Mouse (Mus musculus): ENCODE data around the gene Mef2b.

The Mef2b gene

DNA sequence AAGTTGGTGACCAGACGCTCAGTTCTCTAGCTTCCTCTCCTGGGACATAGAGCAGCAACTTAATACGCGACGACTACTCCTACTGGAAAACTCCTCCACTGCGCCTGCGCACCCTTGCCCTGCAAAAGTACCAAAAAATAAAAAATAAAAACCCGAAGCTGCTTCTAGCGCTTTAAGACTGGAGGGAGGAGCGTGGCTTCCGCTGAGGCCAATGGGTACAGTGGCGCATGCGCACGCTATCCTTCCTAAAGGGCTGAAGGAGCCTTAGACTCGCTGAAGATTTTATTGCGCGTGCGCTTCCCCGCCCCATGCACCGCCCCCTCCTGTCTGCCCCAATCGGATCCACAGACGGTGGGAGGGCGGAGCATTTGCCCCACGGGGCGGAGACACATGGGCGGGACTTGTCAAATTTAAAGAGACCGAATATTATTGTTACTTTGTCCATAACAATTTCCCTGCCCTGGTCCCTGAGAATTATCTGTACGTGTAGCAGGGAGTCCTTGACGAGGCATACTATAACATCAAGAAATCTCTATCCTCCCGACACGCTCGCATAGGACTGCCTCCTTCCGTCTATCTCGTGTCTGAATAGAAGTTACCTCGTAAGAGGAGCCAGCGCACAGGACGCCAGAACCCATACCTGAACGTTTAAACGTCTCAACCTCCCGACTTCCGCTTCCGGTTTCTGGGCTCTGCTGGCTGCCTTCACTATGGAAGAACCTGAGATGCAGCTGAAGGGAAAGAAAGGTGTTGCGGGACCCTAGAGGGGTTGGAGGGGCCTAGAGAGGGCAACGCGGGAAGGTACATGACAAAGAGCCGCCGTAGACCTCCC is at the start of gene Mef2b, which contains the start of the genes Rfxank and Borcs8:
TSS of gene Mef2b (plus strand) at position 686 of the 832 bp plus-strand sequence.
TSS of gene Rfxank (minus strand) at position 129 of the 832 bp plus-strand sequence.
TSS of gene Borcs8 (plus strand) at position 474 of the 832 bp plus-strand sequence.
- in situ Hi-C loops (cut with MboI, MseI): no loop called here

DNA sequence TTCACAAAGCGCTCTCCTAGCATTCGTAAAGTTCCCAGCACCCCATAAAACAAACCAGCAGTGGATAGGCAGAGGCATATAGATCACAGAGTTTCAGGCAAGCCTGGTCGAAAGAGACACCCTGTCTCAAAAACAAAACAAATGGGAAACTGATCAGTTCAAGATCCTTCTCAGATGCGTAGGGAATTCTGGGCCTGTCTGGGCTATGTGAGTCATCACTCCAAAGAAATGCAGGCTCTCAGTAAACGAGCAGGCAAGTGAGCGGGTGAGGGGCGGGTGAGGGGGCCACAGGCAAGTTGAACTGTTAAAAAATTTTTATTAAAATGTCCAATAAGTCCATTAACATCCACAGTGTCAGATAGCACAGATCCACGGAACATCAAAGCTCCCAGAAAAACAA is 46.7 kb upstream of the Mef2b start:
- in situ Hi-C loops (cut with MboI, MseI): no loop called here

DNA sequence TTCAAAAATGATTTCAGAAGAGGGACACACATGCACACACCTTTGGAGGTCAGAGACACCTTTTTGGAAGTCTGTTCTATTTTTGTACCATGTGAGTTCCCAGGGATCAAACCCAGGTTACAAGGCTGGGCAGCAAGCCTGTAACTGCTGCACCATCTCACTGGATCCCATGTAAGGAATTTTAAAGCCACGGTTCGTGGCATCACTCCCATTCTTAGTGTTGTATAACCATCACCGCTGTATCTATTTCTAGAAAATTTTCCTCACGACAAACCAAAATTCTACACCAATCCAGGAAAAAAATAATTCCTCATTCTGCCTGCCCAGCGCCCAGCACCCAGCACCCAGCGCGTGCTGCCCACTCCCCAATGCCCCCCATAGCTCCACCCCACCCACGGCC is 40.2 kb upstream of the Mef2b start:
- in situ Hi-C loops (cut with MboI, MseI): no loop called here

DNA sequence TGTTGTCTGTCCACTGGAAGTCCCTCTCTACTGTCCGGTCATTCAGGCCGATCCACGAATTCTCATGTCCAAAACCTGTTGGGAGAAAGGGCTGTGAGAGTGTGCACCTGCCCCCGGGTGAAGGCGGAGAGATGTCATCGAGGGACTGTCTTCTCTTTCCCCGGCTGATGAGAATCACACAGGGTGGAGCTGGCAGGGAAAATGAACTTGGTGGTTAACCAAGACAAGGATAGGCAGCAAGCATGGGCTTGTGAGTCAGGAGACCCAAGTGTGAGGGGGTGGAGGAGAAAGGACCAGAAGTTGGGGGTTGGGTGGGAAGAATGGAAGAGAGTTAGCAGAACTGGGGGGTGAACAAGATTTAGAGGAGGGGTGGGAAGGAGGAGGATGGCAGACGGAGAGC is 39.3 kb upstream of the Mef2b start:
- in situ Hi-C loops (cut with MboI, MseI): no loop called here

DNA sequence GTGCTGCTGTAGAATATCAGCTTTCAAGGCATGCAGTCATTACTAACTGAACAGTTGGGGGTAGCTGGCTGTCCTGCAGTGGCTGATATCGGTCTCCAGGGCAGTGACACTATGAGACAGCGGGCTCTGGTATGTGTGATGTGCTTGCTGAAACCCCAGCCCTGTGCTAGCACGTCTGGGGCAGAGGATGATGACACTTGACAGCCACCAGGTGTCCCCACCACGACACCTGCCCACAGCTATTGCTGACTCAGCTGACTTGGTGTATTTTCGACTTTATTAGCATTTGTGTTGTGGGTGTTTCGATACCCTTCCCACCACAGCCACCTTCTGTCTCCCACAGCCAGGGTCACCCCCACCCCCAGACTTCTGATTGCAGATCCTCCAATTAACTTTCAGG is 35.0 kb upstream of the Mef2b start:
- in situ Hi-C loops (cut with MboI, MseI): no loop called here

DNA sequence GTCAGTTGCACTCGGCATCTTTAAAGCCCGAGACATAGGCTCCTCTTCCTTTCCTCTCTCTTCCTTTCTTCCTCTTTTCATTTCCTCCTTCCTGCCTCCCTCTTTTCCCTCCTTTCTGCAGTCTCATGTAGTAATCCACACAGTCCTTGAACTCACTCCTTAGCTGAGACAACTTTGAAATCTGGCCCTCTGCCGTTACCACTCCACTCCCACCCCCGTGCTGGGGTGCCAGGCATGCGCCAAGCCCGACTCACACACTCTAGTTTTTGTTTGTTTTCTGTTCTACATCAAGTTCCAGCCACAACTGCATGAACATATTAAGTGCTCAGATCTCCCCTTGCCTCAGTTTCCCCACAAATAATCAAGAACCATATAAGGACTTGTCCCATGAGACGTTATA is 34.6 kb upstream of the Mef2b start:
- in situ Hi-C loops (cut with MboI, MseI): no loop called here

DNA sequence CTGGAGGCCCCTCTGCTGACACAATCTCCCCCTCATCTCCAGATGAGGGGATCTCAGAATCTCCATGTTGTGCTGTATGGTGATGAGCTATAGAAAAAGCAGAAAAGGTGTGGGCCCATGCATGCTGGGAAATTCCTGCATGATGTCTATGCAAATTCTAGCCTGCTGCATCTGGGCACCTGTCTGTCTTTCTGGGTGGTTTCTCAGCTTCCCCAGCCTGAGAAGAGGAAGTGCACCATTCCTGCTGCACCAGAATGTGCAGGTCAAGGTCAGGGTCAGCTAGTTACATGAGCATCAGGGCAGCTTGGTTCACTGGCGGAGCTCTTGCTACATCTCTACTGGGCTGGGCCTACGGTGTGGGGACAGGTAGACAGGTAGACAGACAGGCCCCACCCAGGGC is 29.1 kb upstream of the Mef2b start:
- in situ Hi-C loops (cut with MboI, MseI): no loop called here

DNA sequence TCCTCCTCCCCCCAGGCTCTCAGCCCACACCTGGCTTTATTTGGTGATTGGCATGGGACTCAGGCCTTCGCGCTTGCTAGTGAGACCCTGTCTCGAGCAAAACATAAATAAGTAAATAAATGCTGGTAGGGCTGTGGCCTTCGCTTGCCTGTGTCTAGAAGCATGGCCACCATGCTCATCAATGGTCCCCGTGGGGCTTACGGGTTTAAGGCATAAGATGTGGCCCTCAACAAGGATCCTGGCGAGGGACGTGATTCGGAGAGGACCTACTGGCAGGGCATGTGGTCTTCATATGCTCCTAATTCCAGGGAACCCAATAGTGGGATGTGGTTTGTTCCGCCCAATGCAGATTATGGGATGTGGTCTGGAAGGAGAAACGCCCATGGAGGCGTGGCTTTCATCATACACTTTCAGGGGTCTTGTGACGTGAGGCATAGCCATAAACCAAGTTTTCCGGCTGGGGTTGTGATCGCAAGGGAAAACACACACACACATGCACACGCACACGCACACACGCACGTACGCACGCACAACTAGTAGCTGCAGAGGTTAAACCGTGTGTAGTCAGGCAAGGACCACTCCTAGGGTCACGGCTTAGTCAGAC is 28.2 kb upstream of the Mef2b start:
- in situ Hi-C loops (cut with MboI, MseI): no loop called here

DNA sequence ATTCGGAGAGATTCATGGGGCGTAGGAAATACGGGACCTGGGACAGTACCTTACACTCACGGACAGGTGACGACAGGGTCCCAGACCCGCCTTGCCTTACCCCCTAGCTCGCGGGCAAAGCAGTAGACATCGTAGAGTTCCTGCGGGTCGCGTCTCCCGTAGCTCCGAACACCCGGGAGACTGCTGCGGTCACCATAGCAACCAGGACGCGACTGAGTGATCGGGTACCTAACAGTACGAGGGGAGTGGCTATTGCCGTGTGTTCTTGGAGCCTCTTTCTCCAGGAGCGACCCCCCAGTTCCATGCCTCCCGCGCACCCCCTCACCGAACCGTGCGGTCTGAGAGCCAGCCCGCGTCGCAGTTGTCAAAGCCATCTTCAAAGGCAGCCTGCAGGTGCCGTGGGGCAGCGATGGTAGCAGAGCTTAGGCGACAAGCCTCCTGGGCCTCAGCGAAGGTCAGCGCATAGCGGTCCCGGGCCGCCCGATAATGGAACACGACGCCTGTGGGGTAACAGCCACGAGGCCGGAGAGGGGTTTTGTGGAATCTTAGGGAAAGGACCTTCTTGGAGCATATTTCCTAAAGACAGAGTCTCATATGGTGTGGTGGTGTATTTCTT is 27.0 kb upstream of the Mef2b start:
- in situ Hi-C loops (cut with MboI, MseI): no loop called here

DNA sequence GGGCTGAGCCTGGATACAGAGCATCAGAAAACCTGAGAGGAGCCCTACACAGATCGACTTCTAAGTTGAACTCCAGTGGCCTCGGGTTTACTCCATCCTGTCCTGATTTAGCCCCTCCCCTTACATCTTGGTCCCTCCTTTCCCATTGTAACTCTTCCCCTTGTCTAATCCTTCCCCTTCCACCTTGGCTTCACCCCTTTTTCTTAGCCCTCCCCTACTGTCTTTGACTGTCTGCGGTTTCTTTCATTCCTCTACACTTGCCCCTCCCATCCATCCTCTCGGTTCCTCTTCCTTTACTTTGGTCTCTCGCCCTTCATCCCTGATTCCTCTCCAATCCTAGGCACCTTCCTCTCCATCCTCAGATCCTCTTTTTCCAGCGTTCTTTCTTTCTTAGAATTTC is 25.0 kb upstream of the Mef2b start:
- in situ Hi-C loops (cut with MboI, MseI): no loop called here

DNA sequence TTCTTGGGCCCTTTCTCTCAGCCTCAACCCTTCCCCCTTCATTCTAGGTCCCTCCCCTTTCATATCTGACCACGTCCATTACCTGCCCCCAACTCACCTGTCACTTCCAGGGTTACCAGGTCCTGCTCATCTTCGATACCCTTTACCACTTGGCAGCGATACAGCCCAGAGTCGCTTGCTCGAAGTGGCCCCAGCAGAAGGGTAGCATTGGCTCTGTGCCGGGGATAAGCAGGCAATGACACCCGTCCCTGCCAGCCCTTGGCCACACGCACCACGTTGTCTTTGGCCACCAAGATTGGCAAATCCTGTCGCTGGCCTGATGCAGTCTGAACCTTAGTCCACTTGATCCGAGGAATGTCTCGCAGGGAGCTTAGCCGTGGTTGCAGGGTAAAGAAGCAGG is 24.6 kb upstream of the Mef2b start:
- in situ Hi-C loops (cut with MboI, MseI): no loop called here

DNA sequence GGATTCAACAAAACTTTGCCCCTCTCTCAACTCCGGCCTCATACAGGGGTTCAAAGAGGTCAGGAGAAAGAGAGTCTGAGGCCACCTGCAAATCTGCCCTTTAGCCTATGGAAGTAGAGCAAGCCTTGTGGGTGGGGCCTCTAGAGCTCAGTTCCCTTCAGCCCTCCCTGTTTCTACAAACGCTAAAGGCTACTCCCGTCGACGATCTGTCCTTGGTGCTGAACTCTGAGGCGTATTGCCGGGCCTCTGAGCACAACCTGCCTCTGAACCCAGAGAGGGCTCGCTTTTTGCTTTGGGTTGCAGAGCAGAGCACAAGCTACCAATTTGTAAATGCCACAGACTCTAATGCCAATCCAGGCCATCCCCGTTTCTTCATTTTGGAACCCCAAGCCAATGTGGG is 21.9 kb upstream of the Mef2b start:
- in situ Hi-C loops (cut with MboI, MseI): no loop called here

DNA sequence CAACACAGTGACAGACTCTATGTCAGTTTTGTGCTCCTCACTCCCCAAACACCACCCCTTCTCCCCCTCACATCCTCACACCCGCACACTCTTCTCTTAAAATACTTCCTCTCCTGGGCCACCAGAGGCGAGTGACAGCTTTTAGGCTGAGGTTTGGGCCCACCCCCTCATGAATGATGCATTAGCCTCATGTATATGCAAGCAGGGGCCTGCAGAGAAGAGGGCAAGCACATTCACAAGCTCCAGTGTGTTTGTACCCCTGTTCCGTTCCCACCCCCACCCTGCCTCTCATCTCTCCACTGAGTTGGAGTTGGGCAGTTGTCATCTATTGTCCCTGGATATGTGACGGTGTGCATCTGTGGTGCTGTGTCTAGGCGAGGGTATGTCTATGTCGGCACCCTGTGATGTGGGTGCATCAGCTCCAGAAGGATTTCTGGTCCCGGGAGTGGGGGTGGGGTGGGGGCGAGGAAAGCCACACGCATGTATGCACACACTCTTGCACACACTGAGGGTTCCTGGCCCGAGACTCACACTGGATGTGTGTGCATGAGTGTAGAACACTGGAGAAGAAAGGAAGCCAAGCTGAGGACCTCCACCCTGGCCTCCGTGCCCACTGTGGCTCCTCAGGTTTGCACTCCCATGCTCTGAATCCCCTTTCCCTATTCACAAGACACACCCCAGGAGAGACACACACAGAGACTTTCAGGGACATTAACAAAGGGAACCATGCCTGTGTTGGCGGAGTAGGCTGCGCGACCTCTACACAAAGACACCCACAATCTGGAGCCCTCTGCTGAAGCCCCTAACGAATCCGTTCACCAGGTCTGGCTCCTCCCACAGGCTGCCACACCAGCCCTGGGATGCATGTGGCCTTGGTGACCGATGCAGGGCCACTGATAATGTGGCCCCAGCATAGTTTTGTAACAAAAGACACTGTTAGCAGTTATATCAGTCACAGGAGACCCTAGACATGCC is 20.5 kb upstream of the Mef2b start:
- in situ Hi-C loops (cut with MboI, MseI): no loop called here

DNA sequence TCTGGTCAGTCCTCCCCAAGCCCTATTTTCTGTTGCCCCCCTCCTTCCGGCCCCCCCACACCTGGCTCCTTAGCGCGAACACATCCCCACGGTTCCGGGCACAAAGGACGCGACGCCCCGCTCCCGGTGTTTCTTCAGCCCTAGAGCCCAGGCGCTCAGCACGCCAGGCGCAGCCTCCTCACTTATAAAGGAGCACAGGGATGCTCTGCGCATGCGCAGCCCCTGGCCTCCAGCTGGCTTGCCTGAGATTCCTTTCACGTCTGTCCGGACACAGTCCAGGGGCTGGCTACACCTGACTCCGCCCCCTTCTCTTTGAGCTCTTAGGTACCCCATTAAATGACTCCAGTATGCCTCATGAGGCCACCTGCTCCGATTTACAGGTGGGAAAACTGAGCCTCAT is 18.8 kb upstream of the Mef2b start, which contains the start of gene Ncan:
TSS of gene Ncan (minus strand) at position 207 of the 400 bp plus-strand sequence.
- in situ Hi-C loops (cut with MboI, MseI): no loop called here

DNA sequence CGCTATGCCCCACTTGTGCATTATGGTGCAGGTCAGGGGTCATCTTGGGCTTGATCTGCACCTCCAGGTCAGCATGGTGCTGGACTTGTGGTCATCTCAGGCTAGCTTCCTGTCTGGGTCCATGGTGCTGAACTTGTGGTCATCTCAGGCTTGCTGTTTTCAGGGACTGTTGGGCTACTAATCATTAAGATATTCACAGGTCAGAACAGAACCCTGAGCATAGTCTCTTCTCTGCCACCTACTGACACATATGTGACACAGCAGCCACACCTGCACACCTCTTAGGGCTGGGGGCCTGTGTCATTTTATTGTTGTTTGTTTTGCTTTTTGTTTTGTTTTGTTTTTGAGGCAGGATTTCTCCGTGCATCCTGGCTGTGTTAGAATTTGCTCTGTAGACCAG is 16.6 kb upstream of the Mef2b start:
- in situ Hi-C loops (cut with MboI, MseI): no loop called here

DNA sequence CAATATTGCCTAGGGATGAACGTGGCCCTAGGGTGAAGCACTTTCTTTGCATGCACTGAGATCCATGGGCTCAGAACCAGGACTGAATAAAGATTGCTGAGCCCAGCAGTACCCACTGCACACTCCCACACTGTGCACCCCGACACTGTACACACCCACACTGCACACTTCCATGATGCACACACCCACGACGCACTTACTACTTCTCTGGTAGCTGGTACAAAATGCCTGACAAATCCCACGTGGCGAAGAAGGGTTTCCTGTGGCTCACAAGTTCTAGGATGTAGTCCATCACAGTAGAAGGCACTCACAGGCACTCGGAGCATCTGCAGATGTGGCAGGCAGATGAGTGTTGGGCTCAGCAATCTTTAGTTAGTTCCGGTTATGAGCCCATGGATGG is 14.5 kb upstream of the Mef2b start:
- in situ Hi-C loops (cut with MboI, MseI): no loop called here

DNA sequence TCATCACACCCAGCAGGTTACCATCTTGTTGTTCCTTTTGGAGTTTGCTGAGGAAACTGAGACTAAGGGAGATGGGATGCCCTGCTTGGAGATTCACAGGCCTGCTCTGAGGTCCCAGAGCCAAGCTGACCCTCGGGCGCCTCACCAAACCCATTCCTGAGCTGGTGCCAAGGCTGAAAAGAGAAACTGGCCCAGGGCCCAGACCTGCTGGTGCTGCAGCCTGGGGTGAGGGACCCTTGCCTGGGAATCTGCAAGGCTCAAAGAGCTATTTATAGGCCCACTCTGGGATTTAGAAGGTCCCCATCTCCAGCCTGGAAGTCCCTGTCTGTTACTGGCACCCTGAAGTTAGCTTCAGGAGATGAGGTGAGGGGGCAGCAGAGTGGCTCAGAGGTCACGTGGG is 11.1 kb upstream of the Mef2b start:
- in situ Hi-C loops (cut with MboI, MseI): no loop called here

DNA sequence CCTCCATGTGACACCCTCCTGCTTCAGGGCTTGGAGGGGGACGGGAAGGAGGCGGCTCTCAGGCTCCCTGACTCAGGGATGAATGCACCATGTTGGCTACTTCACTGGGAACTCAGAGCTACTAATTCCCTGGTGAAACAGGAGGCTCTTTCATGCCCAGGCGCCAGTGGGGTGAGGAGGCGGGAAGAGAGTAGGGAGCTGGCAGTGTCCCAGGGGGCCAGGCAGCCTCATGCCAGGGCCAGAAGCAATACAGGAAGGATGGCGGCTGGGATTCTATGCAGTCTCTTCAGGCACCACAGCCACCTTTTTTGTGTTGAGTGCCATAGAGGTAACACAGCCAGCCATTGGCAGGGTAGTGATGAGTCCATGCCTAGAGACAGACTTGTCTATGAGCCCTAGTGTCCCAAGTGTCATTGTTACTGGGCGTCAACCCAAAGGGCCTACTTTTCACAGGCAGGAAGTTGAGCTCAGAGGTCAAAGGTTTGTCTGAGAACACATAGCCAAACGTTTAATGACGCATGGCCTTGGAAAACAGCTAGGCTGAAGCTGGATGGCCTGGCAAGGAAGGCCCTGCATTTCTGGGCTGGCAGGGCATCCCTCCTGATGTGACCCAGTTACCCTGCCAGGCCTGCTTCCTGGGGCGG is 10.1 kb upstream of the Mef2b start:
- in situ Hi-C loops (cut with MboI, MseI): no loop called here

DNA sequence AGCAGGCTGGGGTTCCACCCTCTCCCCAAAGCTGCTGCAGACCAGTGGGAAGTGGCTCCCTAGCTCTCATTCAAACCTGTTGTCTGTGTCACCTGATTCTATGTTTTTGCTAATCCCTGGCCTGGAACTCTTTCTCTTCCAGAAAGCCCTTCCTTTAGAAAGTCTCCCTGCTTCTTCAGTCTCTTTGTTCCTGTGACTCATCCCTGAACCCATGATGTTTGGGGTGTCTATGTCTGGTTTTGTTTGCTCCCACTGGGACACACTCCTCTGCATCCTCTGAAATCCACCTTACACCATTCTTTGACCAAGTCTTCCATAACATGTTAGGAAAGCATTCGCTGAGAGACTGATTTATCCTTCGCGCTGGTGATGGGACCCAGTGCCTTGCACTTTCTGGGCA is 9.4 kb upstream of the Mef2b start:
- in situ Hi-C loops (cut with MboI, MseI): no loop called here

DNA sequence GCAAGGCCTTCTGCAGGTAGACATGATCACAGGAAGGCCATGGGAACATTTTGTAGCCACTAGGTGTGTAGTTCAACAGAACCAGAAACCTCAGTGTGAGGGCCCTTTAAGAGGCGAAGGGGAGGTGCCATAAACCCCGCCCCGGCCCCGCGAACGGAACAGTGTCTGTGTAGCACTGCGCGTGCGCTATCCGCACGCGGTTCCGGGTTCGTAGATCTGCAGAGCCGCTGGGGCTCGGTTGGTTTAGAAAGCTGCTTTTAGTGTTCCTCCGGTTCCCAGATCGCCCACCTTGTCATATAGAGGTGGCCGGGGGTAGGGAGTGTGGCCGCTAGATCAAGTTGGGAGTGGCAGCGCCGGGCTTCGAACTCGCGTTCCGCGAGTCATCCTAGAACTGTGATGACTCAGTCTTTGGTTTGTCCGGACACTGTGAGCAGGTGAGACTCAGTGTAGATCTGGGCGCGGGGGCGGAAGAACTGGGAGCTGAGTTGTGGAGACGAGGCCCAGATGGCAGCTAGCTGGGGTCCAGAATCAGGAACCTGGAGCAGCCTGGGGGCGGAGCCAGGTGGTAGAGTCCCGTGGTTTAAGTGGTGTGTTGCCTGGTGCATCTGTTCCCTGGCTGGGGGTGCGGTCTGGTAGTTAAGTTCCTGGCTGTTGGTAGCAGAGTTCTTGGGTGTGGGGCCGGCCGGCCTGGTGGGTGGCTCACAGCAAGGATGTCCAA is 8.2 kb upstream of the Mef2b start, which contains the start of gene Nr2c2ap:
TSS of gene Nr2c2ap (plus strand) at position 168 of the 718 bp plus-strand sequence.
- in situ Hi-C loops (cut with MboI, MseI): no loop called here

Data from T-helper 2 cell (primary cell).